Mouse (Mus musculus): ENCODE measurements around the gene Slc7a6os. TPM values are rescaled to one million over a fixed set of nuclear protein-coding genes. Genes with fewer than 3 reads are reported as not detected.

Slc7a6os gene
- polyA plus RNA-seq, 1 experiment from 2014 or later = 33.4 TPM

Other genes starting within 250 kb of the Slc7a6os start
- 37.1 and 37.7 TPM in 2 replicates for gene Slc12a4, start 244.8 kb downstream of the Slc7a6os start, polyA plus RNA-seq (2015; fragmentation: Nextera tagmentation; extraction: Ambion mirVana)
- gene Dpep3, start 231.5 kb downstream of the Slc7a6os start, polyA plus RNA-seq (2015; fragmentation: Nextera tagmentation; extraction: Ambion mirVana) = not detected in 2 replicates
- gene Dus2, start 219.6 kb downstream of the Slc7a6os start, polyA plus RNA-seq (2015; fragmentation: Nextera tagmentation; extraction: Ambion mirVana) = 19.9 and 20.9 TPM in 2 replicates
- 0.24 TPM in 1 of 2 replicates, not detected in the other for gene Dpep2nb, start 205.0 kb downstream of the Slc7a6os start, polyA plus RNA-seq (2015; fragmentation: Nextera tagmentation; extraction: Ambion mirVana)
- gene Ddx28, start 199.1 kb downstream of the Slc7a6os start, polyA plus RNA-seq (2015; fragmentation: Nextera tagmentation; extraction: Ambion mirVana) = 16.6 and 17.3 TPM in 2 replicates
- gene Nfatc3, start 152.1 kb downstream of the Slc7a6os start, polyA plus RNA-seq (2015; fragmentation: Nextera tagmentation; extraction: Ambion mirVana) = 6.6 and 8.2 TPM in 2 replicates
- 43.6 and 44.1 TPM in 2 replicates for gene Esrp2, start 74.0 kb downstream of the Slc7a6os start, polyA plus RNA-seq (2015; fragmentation: Nextera tagmentation; extraction: Ambion mirVana)
- 12.7 and 13.7 TPM in 2 replicates for gene Pla2g15, start 60.5 kb downstream of the Slc7a6os start, polyA plus RNA-seq (2015; fragmentation: Nextera tagmentation; extraction: Ambion mirVana)
- gene Slc7a6, start 42.1 kb downstream of the Slc7a6os start, polyA plus RNA-seq (2015; fragmentation: Nextera tagmentation; extraction: Ambion mirVana) = 50.8 and 57.6 TPM in 2 replicates
- 46.3 and 46.5 TPM in 2 replicates for gene Prmt7, start within 50 bp of the Slc7a6os start, polyA plus RNA-seq (2015; fragmentation: Nextera tagmentation; extraction: Ambion mirVana)
- gene Smpd3, start 127.1 kb upstream of the Slc7a6os start, polyA plus RNA-seq (2015; fragmentation: Nextera tagmentation; extraction: Ambion mirVana) = 1.0 and 1.3 TPM in 2 replicates
- 16.5 and 17.5 TPM in 2 replicates for gene Zfp90, start 204.4 kb upstream of the Slc7a6os start, polyA plus RNA-seq (2015; fragmentation: Nextera tagmentation; extraction: Ambion mirVana)